ENCODE assay signal across 14 mouse cellular contexts in the genomic region with DNA sequence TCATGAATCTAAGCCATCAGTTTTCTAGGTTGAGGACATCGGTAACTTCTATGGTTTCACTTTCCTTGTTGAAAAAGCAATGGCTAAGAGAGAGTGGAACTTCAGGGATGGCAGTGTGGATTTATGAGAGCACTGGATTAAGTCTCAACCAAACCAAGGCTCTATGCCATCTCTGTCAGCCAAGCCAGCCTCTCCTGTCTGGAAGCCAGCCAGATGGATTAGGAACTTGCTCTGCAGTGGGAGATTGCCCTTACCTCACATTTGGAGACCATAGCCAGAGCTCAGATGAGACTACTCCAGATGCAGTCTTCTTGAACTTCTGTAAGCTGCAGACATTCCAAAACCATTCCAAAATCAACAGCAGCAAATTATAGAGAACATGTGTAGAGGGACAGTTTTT.
A peak's percentile ranks its signal among the peaks of the same experiment; 100 is the strongest.
DNase-seq lines count a peak whose midpoint lies in the region.
"Had no signal": no experiment of that assay in that cellular context is flagged by ENCODE, and none has a peak within 500 bp of the region (broad histone marks: within the 10 kb centered on the region; RNA-seq: fewer than 3 reads in every experiment).

No protein-coding gene starts in this region.

- intact Hi-C loops in heart, postnatal 10 days (cut with DNase I) = no loop called here

- peak; percentile 58 to 63 for DNase-seq in cerebellum, postnatal 10 days
- no peak for DNase-seq in cerebellum, postnatal 36 days
- peak; percentile 19 for DNase-seq in heart, adult 11 months
- DNase-seq in heart, postnatal 10 days = no peak
- DNase-seq in NIH3T3 (ENCODE audit: low read depth) = peak; percentile 12
- no peak for DNase-seq in ovary, postnatal 14 days (ENCODE audit: low spot score)
- DNase-seq: adrenal gland, postnatal 14 days; cerebellum, adult 11 months; cerebellum, adult 2 months; cerebellum, postnatal 25 days; embryo, embryonic 11 days; gastrocnemius, postnatal 14 days; heart, adult 2 months; kidney, adult 18-20 months had no signal

Comparison
In these comparisons a context has a peak if more than half of its experiments do, and no peak if none do; other contexts are left out.
1. DNase-seq: peak in cerebellum, postnatal 10 days (2 of 2), heart, adult 11 months (single experiment) and NIH3T3 (single experiment); none in cerebellum, postnatal 36 days (0 of 2), heart, postnatal 10 days (0 of 2) and ovary, postnatal 14 days (single experiment).